Mouse (Mus musculus): ENCODE measurements at regions not wholly inside any gene's neighbourhood (a gene's known extent, or its start where the extent isn't known, plus 50 kb on each side); places are given as distances from the start of the nearest gene placed in this dataset.
"Not testable (repeated sequence)": the region's sequence is repeated elsewhere in the genome, so short reads cannot be mapped to it uniquely, and the experiment has no call there.

DNA sequence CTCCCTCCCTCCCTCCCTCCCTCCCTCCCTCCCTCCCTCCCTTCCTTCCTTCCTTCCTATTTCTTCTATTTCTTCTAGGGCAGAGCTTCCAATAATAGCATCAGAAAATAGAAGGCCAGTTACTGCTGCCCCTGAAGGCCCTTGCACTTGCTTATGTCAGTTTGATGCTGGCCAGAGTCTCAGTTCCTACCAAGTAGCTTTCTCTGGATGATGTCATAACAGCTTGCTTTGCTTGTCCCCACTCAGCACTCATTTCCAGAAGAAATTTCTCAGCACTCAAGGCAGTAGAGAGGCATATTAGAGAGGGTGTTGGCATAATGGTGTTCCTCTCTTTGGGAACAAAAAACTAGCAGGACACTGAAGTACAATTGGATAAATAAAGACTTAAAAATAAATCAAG lies 811.6 kb upstream of the 4930444P10Rik start:
- DNase-seq (ENCODE audit: low spot score in 2 of 2), result no peak

- DNase-seq (ENCODE audit: low spot score in 2 of 2), result not testable (repeated sequence)
Observed at GRCm38 (mm10) chr1:16868383-16868782, 775.3 kb upstream of the 4930444P10Rik start.

DNA sequence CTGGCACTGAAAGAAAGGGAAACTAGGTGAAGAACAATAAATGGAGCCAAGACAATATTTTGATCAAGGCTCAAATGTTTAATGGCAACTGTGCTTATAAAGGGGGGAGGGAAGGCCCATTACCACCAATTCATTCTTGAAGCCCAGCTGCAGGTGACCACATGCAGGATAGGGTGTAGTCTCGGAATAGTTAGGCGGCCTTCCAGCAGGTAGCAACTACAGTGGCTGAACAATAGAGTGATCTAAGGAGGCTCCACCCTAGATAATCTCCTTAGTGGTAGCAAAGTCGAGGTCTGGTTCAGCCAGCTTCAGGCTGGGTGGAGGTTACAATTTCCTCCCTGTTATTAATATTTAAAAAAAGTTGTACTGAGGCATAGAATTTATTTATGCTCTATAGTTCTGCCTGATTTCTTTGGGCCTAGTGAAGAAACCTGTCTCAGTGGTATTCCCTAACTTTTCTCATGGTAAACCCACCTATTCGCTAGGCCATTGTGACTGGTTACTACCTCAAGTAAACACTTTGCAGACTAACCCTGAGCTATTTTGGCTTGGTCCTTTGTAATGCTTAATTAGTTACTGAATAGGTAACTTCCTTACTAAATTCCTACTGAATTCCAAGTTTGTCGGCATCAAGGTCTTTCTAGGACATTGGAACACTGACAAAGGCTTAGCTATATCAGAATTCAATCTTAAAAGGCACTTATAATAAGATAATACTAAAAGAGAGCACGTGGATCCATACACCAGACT lies 774.1 kb upstream of the 4930444P10Rik start:
- DNase-seq (ENCODE audit: low spot score in 2 of 2), result not testable (repeated sequence)

GRCm38 (mm10) chr1:16837111-16837510 lies 744.0 kb upstream of the 4930444P10Rik start:
- DNase-seq (ENCODE audit: low spot score in 2 of 2), result no peak

DNA sequence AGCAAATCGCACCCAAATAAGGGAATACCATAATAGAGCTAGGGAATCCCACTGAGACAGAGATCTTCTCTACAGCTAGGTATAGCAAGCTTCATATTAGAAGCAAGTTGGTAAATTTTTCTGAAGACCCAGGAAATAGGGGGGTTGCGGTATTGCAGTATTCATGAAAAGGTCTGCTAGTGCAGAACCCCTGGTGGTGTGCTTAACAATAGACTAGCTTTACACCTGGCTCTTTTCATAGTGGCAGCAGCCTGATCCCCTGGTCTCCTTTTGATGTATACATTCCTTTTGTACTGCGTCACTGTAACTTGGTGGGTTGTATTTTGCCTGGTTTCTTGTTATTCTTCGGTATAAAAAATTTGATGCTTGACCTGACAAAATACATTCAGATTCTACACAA lies 731.6 kb upstream of the 4930444P10Rik start:
- not testable (repeated sequence) for DNase-seq (ENCODE audit: low spot score in 2 of 2)

DNA sequence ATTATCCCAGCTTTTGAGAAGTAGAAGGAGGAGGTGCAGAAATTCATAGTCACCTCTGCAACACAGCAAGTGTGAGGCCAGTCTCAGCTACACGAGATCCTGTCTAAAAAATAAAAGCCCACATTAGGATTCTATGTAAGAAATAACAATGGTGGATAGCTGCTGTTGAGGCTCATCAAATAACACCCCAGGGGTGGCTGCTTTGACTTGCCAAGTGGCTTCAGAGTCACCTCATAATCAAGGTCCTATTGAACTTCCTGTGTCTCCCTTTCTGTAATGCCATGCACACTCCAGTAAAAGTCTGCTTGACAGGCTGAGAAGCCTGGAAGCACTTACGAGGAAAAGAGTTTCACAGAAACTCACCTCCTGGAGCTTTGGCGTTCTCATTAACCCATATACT lies 730.9 kb upstream of the 4930444P10Rik start:
- DNase-seq (ENCODE audit: low spot score in 2 of 2), result no peak

DNA sequence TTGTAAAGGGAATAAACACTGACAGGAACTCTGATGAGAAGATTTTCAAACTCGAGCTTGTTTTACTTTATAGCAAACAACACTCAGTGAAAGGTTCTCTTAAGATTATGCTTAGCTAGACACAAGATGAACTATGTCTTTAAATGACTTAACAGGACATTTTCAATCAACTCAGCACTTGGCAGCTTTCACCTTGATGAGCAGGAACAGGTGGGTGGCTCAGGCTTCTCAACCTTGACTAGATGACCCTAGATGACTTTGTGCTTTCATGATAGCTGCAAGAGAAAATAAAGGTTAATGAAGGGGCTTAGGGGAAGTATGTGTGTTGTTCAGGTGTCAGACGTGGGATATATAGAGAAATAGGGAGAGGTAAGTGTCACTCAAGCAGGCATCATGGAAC lies 728.1 kb upstream of the 4930444P10Rik start:
- DNase-seq (ENCODE audit: low spot score in 2 of 2), result no peak

GRCm38 (mm10) chr1:16816572-16816971 lies 723.4 kb upstream of the 4930444P10Rik start:
- no peak for DNase-seq (ENCODE audit: low spot score in 2 of 2)

- no peak for DNase-seq (ENCODE audit: low spot score in 2 of 2)
Observed at GRCm38 (mm10) chr1:16815731-16816130, 722.6 kb upstream of the 4930444P10Rik start.

DNA sequence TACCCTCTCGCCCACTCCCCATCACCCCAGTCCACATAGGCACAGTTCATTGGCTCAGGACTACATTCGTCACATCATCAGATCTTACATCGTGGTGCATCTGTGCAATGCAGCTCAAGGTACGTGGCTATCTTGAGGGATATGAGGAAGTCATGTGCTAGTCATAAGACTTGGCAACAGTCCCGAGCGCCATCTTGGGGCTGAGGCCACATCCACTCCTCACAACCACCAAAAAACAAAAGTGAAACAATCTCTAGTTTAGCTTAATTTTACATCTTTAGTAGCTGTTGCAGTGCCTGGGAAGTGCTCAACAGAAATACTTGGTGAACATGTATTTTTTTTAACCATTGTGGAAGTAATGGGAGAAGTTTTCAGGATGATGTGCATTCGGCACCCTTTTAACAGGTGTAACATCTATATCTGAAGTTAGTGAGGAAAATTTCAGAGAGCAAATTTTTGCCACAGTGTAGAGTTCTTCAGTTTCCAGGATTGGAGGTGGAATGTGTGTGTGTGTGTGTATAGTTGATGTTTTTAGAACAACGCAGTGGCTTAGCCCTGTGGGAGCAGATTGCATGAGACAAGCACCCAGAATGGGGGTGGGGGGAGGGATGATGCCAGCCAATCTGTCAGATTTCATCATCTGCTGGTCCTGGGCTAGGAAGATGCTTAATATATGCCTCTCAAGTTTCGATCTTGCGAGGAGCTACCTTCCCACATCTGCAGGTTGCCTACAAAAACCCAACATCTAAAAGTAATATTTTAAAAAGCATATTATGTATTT lies 716.4 kb upstream of the 4930444P10Rik start:
- DNase-seq (ENCODE audit: low spot score in 2 of 2), result no peak

DNA sequence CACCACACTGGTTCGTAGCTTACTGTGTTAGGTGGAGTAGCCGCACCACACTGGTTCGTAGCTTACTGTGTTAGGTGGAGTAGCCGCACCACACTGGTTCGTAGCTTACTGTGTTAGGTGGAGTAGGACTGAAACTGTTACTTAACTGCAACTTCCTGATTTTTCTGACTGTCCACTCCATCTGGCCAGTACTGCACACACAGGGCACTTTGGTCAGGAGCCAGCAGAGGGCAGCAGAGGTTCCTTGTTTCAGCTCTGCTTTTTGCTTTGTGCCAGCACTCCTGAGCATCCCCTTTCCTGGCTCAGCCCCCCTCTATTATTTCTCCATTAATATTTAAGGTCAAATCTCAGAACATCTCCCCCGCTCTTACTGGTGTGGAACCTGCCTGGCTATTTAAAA lies 705.2 kb upstream of the 4930444P10Rik start:
- DNase-seq (ENCODE audit: low spot score in 2 of 2), result peak; percentile 78 to 88

DNA sequence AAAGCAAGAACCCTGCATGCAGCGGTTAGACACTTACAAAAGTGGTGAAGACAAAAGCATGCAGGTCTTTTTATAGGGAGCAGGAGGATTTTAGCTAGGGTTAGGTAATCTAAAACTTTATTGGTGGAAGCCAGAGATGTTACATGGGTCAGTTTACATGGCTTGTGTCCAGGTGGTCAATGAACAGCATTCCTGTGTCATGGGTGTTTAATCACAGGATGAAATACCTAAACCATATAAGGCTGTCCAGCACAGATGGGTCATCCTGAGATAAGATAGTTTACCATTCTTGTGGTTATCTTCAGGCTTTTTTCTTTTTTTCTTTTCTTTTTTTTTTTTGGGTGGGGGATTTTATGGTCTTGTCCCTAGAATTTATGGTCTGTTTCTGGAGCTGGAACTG lies 703.3 kb upstream of the 4930444P10Rik start:
- no peak for DNase-seq (ENCODE audit: low spot score in 2 of 2)

DNA sequence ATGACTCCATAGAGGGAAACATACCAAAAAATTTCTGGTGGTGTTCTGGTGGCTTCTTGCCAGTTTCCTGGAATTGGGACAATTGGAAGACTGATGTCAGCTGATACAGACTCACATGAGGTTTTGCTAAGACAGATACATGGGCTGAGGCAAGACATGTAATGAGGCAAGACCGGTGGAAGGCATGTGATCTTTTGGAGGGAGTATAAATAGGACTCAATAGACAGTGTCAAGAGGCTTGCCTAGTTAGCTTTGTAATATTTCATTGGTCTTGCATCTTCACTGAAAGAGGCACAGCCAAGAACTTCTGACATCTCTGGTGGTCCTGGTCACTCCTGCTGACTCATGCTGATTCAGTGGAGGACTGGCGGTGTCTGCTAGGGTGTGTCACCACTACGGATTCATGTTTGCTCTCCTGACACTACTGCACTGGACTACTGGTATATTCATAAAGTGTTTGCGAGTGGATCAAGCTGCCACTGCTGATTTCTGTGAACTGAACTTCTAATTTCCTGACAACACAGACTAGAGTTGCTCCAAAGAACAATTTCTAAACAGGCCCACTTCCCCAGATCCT lies 697.7 kb upstream of the 4930444P10Rik start:
- DNase-seq (ENCODE audit: low spot score in 2 of 2), result no peak

GRCm38 (mm10) chr1:16779791-16780190 lies 686.7 kb upstream of the 4930444P10Rik start:
- DNase-seq (ENCODE audit: low spot score in 2 of 2), result no peak

GRCm38 (mm10) chr1:16760951-16761350 lies 667.8 kb upstream of the 4930444P10Rik start:
- DNase-seq (ENCODE audit: low spot score in 2 of 2), result no peak

Data from frontal cortex, postnatal 25 days (tissue).